Mouse (Mus musculus) limb, embryonic 12.5 days (tissue): ENCODE results near the gene Ccdc69. TPM values are rescaled to one million over a fixed set of nuclear protein-coding genes. Genes with fewer than 3 reads are reported as not detected.

ENCODE experiments used
- ATAC-seq: fragments of 200-750 bp; cut with Nextera tagmentation; 2 replicates; pipeline ENCODE4 v1.8.0; 2017; ENCODE audit warnings: low read depth, moderate TSS enrichment; ENCODE audit not compliant: insufficient number of reproducible peaks, insufficient read depth, low FRiP score, low TSS enrichment
- H3K27ac ChIP-seq: fragments of 300-500 bp; sonication (generic); 2 replicates; pipeline ENCODE4 v1.5.1; 2016; ENCODE audit warnings: mild to moderate bottlenecking, moderate library complexity
- H3K27me3 ChIP-seq: fragments of 300-500 bp; sonication (generic); 2 replicates; pipeline ENCODE4 v1.6.1; 2016; ENCODE audit warnings: mild to moderate bottlenecking, moderate library complexity
- H3K36me3 ChIP-seq: fragments of 300-500 bp; sonication (generic); 2 replicates; pipeline ENCODE4 v1.6.1; 2016; ENCODE audit warnings: mild to moderate bottlenecking, moderate library complexity
- H3K4me1 ChIP-seq: fragments of 300-500 bp; sonication (generic); replicated peaks from 2 replicates; pipeline ENCODE4 v1.6.1; 2016
- H3K4me2 ChIP-seq: fragments of 300-500 bp; sonication (generic); 2 replicates; pipeline ENCODE4 v1.6.1; 2016; ENCODE audit warnings: mild to moderate bottlenecking, moderate library complexity
- H3K4me3 ChIP-seq: fragments of 300-500 bp; sonication (generic); replicated peaks from 2 replicates; pipeline ENCODE4 v1.5.1; 2016; ENCODE audit warnings: mild to moderate bottlenecking
- H3K9ac ChIP-seq: fragments of 300-500 bp; sonication (generic); replicated peaks from 2 replicates; pipeline ENCODE4 v1.6.1; 2016; ENCODE audit warnings: mild to moderate bottlenecking, moderate library complexity
- H3K9me3 ChIP-seq: fragments of 300-500 bp; sonication (generic); 2 replicates; pipeline ENCODE4 v1.6.1; 2016; ENCODE audit warnings: mild to moderate bottlenecking, moderate library complexity
- WGBS: fragments of 180-500 bp; shearing (Covaris S2); methylation state at CpG from one replicate; pipeline ENCODE4 v1.1.7; 2016; 5-methylcytosine and 5-hydroxymethylcytosine counted together
- polyA plus RNA-seq: library from polyadenylated mRNA; unstranded; fragments of >200 nt; fragmentation: Nextera tagmentation; extraction: Ambion mirVana; gene quantifications from 2 replicates; pipeline ENCODE4 v1.2.1, GENCODE M21; 2016

Gene Ccdc69
- polyA plus RNA-seq, 1 experiment from 2014 or later, result 0.29 TPM

- H3K9me3 ChIP-seq, result peaks cover 5% of the 10 kb centered on the region
- ATAC-seq, result no peak
- WGBS, result 82% methylated on average over 5 of the region's 5 CpGs
- peaks cover 94% of the 10 kb centered on the region for H3K36me3 ChIP-seq
- no peaks in the 10 kb centered on the region for H3K4me1 ChIP-seq
- H3K27ac ChIP-seq, result no peak overlapping the region
- no peak overlapping the region for H3K9ac ChIP-seq
- no peak overlapping the region for H3K4me3 ChIP-seq
- H3K4me2 ChIP-seq, result no peak overlapping the region
- no peaks in the 10 kb centered on the region for H3K27me3 ChIP-seq
Observed at GRCm38 (mm10) chr11:55005684-55006083, 72.2 kb downstream of the Ccdc69 start.

GRCm38 (mm10) chr11:55004970-55005502, 72.9 kb downstream of the Ccdc69 start:
- Histone ChIP-seq H3K27me3 (no peaks in the 10 kb centered on the region), H3K9me3 (peaks cover 5% of the 10 kb centered on the region), H3K36me3 (peaks cover 94% of the 10 kb centered on the region), H3K4me2 (no peak overlapping the region), H3K9ac (no peak overlapping the region), H3K4me1 (no peaks in the 10 kb centered on the region), H3K27ac (no peak overlapping the region), H3K4me3 (no peak overlapping the region)
- ATAC-seq, result no peak
- 80% methylated on average over 7 of the region's 7 CpGs for WGBS

Other genes with a start within 250 kb of the Ccdc69 start
- gene Lyrm7, start 217.2 kb downstream of the Ccdc69 start, polyA plus RNA-seq, result 6.1 and 14.0 TPM in 2 replicates
- 678 and 697 TPM in 2 replicates for gene Hint1, start 211.7 kb downstream of the Ccdc69 start, polyA plus RNA-seq
- gene Gpx3, start 175.7 kb downstream of the Ccdc69 start, polyA plus RNA-seq, result 31.0 and 36.4 TPM in 2 replicates
- 17.5 and 18.0 TPM in 2 replicates for gene Tnip1, start 115.2 kb downstream of the Ccdc69 start, polyA plus RNA-seq
- gene Anxa6, start 44.7 kb downstream of the Ccdc69 start, polyA plus RNA-seq, result 168 and 178 TPM in 2 replicates
- gene Gm2a, start 20.0 kb upstream of the Ccdc69 start, polyA plus RNA-seq, result 10.9 and 11.1 TPM in 2 replicates
- not detected in 2 replicates for gene Slc36a3, start 73.6 kb upstream of the Ccdc69 start, polyA plus RNA-seq
- gene Slc36a2, start 106.9 kb upstream of the Ccdc69 start, polyA plus RNA-seq, result 0.15 TPM in 2 replicates
- gene Slc36a1, start 126.2 kb upstream of the Ccdc69 start, polyA plus RNA-seq, result 1.5 and 1.6 TPM in 2 replicates